Mouse (Mus musculus) heart, embryonic 16.5 days (tissue): ENCODE measurements around the gene 0610010K14Rik. TPM values are rescaled to one million over a fixed set of nuclear protein-coding genes. Genes with fewer than 3 reads are reported as not detected.

Experiments
- ATAC-seq: fragments of 200-750 bp; cut with Nextera tagmentation; replicated peaks from 2 replicates; pipeline ENCODE4 v1.8.0; 2017; ENCODE audit warnings: moderate number of reproducible peaks; ENCODE audit not compliant: insufficient read depth, low FRiP score; ENCODE audit errors: extremely low read depth
- H3K27ac ChIP-seq: fragments of 300-500 bp; sonication (generic); 2 replicates; pipeline ENCODE4 v1.5.1; 2014; ENCODE audit warnings: mild to moderate bottlenecking, low read length, control low read depth, moderate library complexity
- H3K27me3 ChIP-seq: fragments of 300-500 bp; sonication (generic); 2 replicates; pipeline ENCODE4 v1.6.1; 2014; ENCODE audit warnings: low read length, mixed read lengths; ENCODE audit not compliant: control insufficient read depth, insufficient read depth
- H3K36me3 ChIP-seq: fragments of 300-500 bp; sonication (generic); 2 replicates; pipeline ENCODE4 v1.6.1; 2014; ENCODE audit not compliant: control insufficient read depth, insufficient read depth
- H3K4me1 ChIP-seq: fragments of 300-500 bp; sonication (generic); 2 replicates; pipeline ENCODE4 v1.6.1; 2014; ENCODE audit warnings: low read length, mixed read lengths; ENCODE audit not compliant: control insufficient read depth, insufficient read depth
- H3K4me2 ChIP-seq: fragments of 300-500 bp; sonication (generic); 2 replicates; pipeline ENCODE4 v1.6.1; 2014; ENCODE audit warnings: low read depth, mild to moderate bottlenecking, control low read depth, low read length
- H3K4me3 ChIP-seq: fragments of 300-500 bp; sonication (generic); 2 replicates; pipeline ENCODE4 v1.5.1; 2014; ENCODE audit warnings: mild to moderate bottlenecking, control low read depth, low read length
- H3K9ac ChIP-seq: fragments of 300-500 bp; sonication (generic); 2 replicates; pipeline ENCODE4 v1.6.1; 2014; ENCODE audit warnings: low read length, control low read depth
- H3K9me3 ChIP-seq: fragments of 300-500 bp; sonication (generic); replicated peaks from 2 replicates; pipeline ENCODE4 v1.6.1; 2016; ENCODE audit warnings: low read length; ENCODE audit not compliant: control insufficient read depth
- WGBS: fragments of 180-500 bp; shearing (Covaris S2); extraction: QIAGEN DNeasy Blood & Tissue Kit; methylation state at CpG from one replicate; pipeline ENCODE4 v1.1.7; 2014; 5-methylcytosine and 5-hydroxymethylcytosine counted together
- polyA plus RNA-seq: library from polyadenylated mRNA; unstranded; fragments of >200 nt; fragmentation: Nextera tagmentation; extraction: Ambion mirVana; gene quantifications from 2 replicates; pipeline ENCODE4 v1.2.1, GENCODE M21; 2015

Gene 0610010K14Rik
- polyA plus RNA-seq, 1 experiment from 2014 or later, result 116 TPM

DNA sequence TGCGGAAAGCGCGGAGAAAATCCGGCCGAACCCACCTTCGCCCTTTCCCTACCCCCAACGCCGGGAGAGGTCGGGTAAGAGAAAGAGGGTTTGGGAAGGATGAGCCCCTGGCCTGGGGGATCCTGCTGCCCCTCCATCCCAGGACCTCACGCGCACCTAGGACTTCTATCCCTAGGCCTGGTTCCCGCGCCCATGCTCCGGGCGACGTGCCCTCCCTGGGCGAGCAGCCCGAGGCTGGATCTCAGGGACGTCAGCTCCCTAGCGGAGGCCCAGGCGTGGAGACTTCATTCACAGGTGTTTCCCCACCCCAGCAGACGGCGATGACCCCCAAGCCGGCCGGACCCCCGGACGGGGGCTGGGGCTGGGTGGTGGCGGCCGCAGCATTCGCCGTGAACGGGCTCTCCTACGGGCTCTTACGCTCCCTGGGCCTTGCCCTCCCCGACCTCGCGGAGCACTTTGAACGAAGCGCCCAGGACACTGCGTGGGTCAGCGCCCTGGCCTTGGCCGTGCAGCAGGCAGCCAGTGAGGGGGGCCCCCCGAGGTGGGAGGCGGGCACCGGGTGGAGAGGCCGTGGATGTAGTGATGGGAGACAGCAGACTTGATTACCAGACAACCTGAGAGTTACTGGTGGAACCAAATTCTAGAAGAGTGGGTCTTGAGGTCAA is 23.4 kb downstream of the 0610010K14Rik start:
- Histone ChIP-seq H3K9me3 (no peaks in the 10 kb centered on the region), H3K9ac (peak overlapping the region; percentile 59), H3K27me3 (peaks cover 50% of the 10 kb centered on the region)

GRCm38 (mm10) chr11:70213736-70214135 is 24.0 kb downstream of the 0610010K14Rik start:
- peak overlapping the region; percentile 62 for H3K4me2 ChIP-seq
- no peaks in the 10 kb centered on the region for H3K9me3 ChIP-seq
- WGBS, result 10% methylated on average over 25 of the region's 26 CpGs
- ATAC-seq, result no peak
- H3K27me3 ChIP-seq, result peaks cover 50% of the 10 kb centered on the region
- peak overlapping the region; percentile 37 for H3K4me3 ChIP-seq
- H3K4me1 ChIP-seq, result peaks cover 13% of the 10 kb centered on the region
- peak overlapping the region; percentile 59; the same call in 1 of the 2 replicates for H3K9ac ChIP-seq
- H3K36me3 ChIP-seq, result no peaks in the 10 kb centered on the region
- H3K27ac ChIP-seq, result no peak overlapping the region

More for the DNA sequence above, 23.4 kb downstream of the 0610010K14Rik start:
- Histone ChIP-seq H3K36me3 (no peaks in the 10 kb centered on the region), H3K4me2 (peak overlapping the region; percentile 62), H3K4me3 (peak overlapping the region; percentile 37), H3K27ac (no peak overlapping the region), H3K4me1 (peaks cover 13% of the 10 kb centered on the region)
- no peak for ATAC-seq
- under 1% methylated on average over 46 of the region's 46 CpGs for WGBS

DNA sequence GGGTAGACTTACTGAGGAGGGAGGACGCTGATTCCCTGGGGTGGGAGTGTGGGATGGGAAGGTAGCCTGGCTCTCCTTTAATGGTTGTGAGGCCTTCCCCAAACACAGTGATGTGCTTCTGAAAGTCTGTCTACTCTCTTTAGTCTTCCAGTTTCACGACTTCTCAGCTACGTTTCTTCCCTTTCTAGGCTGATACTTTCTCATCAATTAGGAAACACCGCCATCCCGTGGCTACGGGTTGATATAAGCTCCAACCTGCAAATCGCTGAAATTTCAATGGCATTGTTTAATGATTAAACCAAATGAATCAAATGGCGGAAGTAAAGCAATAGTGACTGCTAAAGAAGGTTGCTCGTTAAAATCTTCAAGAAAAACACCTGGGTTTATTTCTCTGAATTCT is 24.8 kb downstream of the 0610010K14Rik start:
- no peak overlapping the region for H3K4me2 ChIP-seq
- no peaks in the 10 kb centered on the region for H3K9me3 ChIP-seq
- H3K27ac ChIP-seq, result no peak overlapping the region
- 13% methylated on average over 9 of the region's 9 CpGs for WGBS
- H3K4me1 ChIP-seq, result peaks cover 13% of the 10 kb centered on the region
- H3K9ac ChIP-seq, result no peak overlapping the region
- H3K27me3 ChIP-seq, result peaks cover 51% of the 10 kb centered on the region
- no peak overlapping the region for H3K4me3 ChIP-seq
- H3K36me3 ChIP-seq, result no peaks in the 10 kb centered on the region
- ATAC-seq, result no peak

DNA sequence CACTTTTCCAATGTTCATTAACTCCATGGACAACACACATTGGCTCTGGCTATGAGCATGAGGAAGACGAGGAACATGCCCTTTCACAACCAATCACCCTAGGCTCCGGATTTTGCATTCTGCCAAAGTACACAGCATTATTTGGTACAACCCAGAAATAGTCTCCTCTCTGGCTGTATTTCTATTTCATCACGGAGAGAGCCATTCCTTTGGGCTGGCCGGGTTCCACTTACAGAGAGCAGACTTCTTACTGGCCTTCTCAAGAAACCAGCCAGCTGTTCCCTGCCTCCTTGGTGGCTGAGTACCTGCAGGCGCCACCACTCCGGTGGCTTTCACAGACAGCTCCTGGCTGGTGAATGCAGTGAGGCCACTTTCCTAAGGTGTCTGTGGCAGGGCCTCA is 25.3 kb downstream of the 0610010K14Rik start, which contains the start of gene Slc16a11:
Gene Slc16a11 (plus strand): TSS at position 330 of the 400 bp plus-strand sequence.
- no peak within 1 kb of the TSS; the same call in 1 of the 2 replicates for H3K4me3 ChIP-seq
- H3K4me2 ChIP-seq, result no peak within 1 kb of the TSS
- H3K27me3 ChIP-seq, result peaks cover 51% of the 10 kb centered on the region
- no peak for ATAC-seq
- peaks cover 13% of the 10 kb centered on the region for H3K4me1 ChIP-seq
- no peaks in the 10 kb centered on the region for H3K36me3 ChIP-seq
- no peak within 1 kb of the TSS for H3K27ac ChIP-seq
- 45% methylated on average over 6 of the region's 6 CpGs for WGBS
- H3K9me3 ChIP-seq, result no peaks in the 10 kb centered on the region
- no peak within 1 kb of the TSS for H3K9ac ChIP-seq

DNA sequence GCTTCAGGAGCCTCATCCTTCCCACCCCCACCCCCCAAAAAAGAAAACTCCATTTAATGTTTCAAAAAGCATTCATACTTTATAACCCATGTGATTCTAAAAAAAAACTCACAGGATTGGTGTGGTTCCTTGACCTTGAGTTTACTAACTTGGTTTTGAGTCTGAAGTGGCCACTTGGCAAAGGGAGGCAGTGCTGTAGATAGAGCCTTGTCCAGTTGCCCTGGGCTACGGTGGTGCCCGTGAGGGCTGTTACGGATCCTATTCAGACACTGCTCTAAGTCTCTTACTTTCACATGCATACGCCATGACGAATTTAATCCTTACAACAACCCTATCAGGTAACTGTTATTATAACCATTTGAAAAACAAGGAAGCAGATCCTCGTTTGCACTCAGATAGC is 25.7 kb downstream of the 0610010K14Rik start:
- no peak for ATAC-seq
- Histone ChIP-seq H3K4me1 (peaks cover 13% of the 10 kb centered on the region), H3K4me3 (no peak overlapping the region), H3K9me3 (no peaks in the 10 kb centered on the region), H3K4me2 (no peak overlapping the region), H3K36me3 (no peaks in the 10 kb centered on the region), H3K9ac (no peak overlapping the region), H3K27me3 (peaks cover 47% of the 10 kb centered on the region), H3K27ac (no peak overlapping the region)
- 74% methylated on average over 6 of the region's 6 CpGs for WGBS

DNA sequence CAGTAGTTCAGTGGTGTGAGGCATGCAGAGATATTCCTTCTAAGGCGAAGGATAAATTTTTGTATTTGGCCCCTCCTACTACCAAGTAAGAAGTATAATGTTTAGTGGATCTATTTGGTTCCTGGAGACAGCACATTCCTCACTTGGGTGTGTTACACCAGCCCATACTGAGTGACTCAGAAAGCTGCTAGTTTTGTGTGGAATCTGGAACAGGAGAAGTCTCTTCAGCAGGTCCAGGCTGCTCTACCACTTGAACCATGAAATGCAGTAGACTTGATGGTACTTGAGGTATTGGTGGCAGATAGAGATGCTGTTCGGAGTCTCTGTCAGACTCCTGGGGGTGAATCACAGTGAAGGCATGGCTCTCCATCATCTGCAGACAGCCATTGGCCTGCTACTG is 27.0 kb downstream of the 0610010K14Rik start:
- H3K9me3 ChIP-seq, result no peaks in the 10 kb centered on the region
- WGBS, result 74% methylated on average over 2 of the region's 2 CpGs
- no peak overlapping the region for H3K27ac ChIP-seq
- no peak overlapping the region for H3K9ac ChIP-seq
- no peak for ATAC-seq
- peaks cover 13% of the 10 kb centered on the region for H3K4me1 ChIP-seq
- H3K36me3 ChIP-seq, result no peaks in the 10 kb centered on the region
- no peak overlapping the region for H3K4me2 ChIP-seq
- no peak overlapping the region for H3K4me3 ChIP-seq
- H3K27me3 ChIP-seq, result peaks cover 35% of the 10 kb centered on the region

- no peak for ATAC-seq
- Histone ChIP-seq H3K27ac (no peak overlapping the region), H3K4me1 (peaks cover 3% of the 10 kb centered on the region), H3K4me2 (no peak overlapping the region), H3K9ac (no peak overlapping the region), H3K9me3 (no peaks in the 10 kb centered on the region), H3K27me3 (peaks cover 18% of the 10 kb centered on the region), H3K4me3 (no peak overlapping the region), H3K36me3 (no peaks in the 10 kb centered on the region)
- 56% methylated on average over 5 of the region's 5 CpGs for WGBS
Measured at GRCm38 (mm10) chr11:70208778-70209388, 28.8 kb downstream of the 0610010K14Rik start.

- Histone ChIP-seq H3K4me2 (no peak overlapping the region), H3K4me3 (no peak overlapping the region), H3K27ac (no peak overlapping the region), H3K9me3 (no peaks in the 10 kb centered on the region), H3K36me3 (no peaks in the 10 kb centered on the region), H3K9ac (no peak overlapping the region), H3K4me1 (no peaks in the 10 kb centered on the region), H3K27me3 (peaks cover 5% of the 10 kb centered on the region)
- WGBS, result 55% methylated on average over 7 of the region's 7 CpGs
- ATAC-seq, result no peak
Measured at GRCm38 (mm10) chr11:70207283-70207682, 30.4 kb downstream of the 0610010K14Rik start.

- peaks cover 2% of the 10 kb centered on the region; the same call in 1 of the 2 replicates for H3K27me3 ChIP-seq
- no peaks in the 10 kb centered on the region for H3K9me3 ChIP-seq
- 45% methylated on average over 2 of the region's 2 CpGs for WGBS
- no peaks in the 10 kb centered on the region for H3K36me3 ChIP-seq
- no peak overlapping the region for H3K27ac ChIP-seq
- ATAC-seq, result no peak
- H3K4me3 ChIP-seq, result no peak overlapping the region
- H3K4me1 ChIP-seq, result no peaks in the 10 kb centered on the region
- no peak overlapping the region for H3K9ac ChIP-seq
- no peak overlapping the region for H3K4me2 ChIP-seq
Measured at GRCm38 (mm10) chr11:70206801-70207200, 30.9 kb downstream of the 0610010K14Rik start.
